Comparison of ENCODE assay signal across 12 mouse cellular contexts in the genomic region with DNA sequence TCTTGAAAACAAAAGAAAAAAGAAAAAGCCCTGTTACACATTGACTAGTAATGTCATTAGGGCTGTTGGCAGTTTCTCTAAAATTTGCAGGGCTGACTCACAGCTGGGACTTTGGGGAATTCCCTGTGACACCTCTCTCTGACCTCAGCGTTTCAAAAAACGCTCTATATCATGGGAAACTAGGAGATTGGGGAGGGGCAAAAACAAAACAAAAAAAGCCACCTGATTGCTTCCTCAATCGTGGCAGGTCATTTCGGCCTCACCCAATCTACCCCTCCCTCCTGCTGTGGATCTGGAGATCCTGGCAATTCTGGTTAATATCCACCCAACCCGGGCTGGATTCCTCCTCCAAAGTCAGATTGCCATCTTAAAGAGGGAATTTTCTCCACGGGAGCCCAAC. TPM values are rescaled to one million over a fixed set of nuclear protein-coding genes. Genes with fewer than 3 reads are reported as not detected.
DNase-seq lines count a peak whose midpoint lies in the region; ATAC-seq and TF ChIP-seq lines count a peak whose summit lies in the region.
"Had no signal": no experiment of that assay in that cellular context is flagged by ENCODE, and none has a peak within 500 bp of the region (broad histone marks: within the 10 kb centered on the region; RNA-seq: fewer than 3 reads in every experiment).

No protein-coding gene starts in this region.

- H3K36me3 ChIP-seq in kidney, embryonic 16.5 days (ENCODE audit: insufficient read depth, low read length): peaks cover 52% of the 10 kb centered on the region
- peaks cover 62% of the 10 kb centered on the region for H3K36me3 ChIP-seq in midbrain, embryonic 13.5 days

- H3K27me3 ChIP-seq in kidney, embryonic 16.5 days (ENCODE audit: insufficient read depth, low read length): no peaks in the 10 kb centered on the region
- no peaks in the 10 kb centered on the region for H3K27me3 ChIP-seq in midbrain, embryonic 13.5 days
- H3K27me3 ChIP-seq: hindbrain, embryonic 15.5 days had no signal

- TF ChIP-seq CTCF in bone marrow macrophage, adult 2 months (IDR thresholded peaks at IDR 0.05; ENCODE audit: low read depth, low read length): no peak

- DNase-seq in 3134 (ENCODE audit: extremely low read depth, insufficient read length, low spot score): peak; percentile 14
- peak; percentile 45 for DNase-seq in CD4-positive, CD25-positive, alpha-beta regulatory T cell, adult 2 months (ENCODE audit: low read depth, low spot score)
- no peak for DNase-seq in right cerebral cortex, postnatal 36 days (ENCODE audit: low spot score in 2 of 2)
- no peak for DNase-seq in left cerebral cortex, adult 18-20 months (ENCODE audit: low spot score in 2 of 2)
- DNase-seq: layer of hippocampus, postnatal 36 days; right cerebral cortex, postnatal 14 days; thymus, postnatal 4 days had no signal

- H3K9me3 ChIP-seq in kidney, embryonic 16.5 days (ENCODE audit: low read length): no peaks in the 10 kb centered on the region
- no peaks in the 10 kb centered on the region for H3K9me3 ChIP-seq in midbrain, embryonic 13.5 days
- H3K9me3 ChIP-seq: hindbrain, embryonic 15.5 days had no signal

- H3K4me1 ChIP-seq in bone marrow macrophage, adult 2 months (ENCODE audit: control insufficient read depth, insufficient read depth, low read length): peaks cover 11% of the 10 kb centered on the region
- H3K4me1 ChIP-seq in kidney, embryonic 16.5 days (ENCODE audit: insufficient read depth, low read length): no peaks in the 10 kb centered on the region
- H3K4me1 ChIP-seq in midbrain, embryonic 13.5 days (replicated peaks): no peaks in the 10 kb centered on the region
- H3K4me1 ChIP-seq: hindbrain, embryonic 15.5 days had no signal

- no peak overlapping the region for H3K4me3 ChIP-seq in bone marrow macrophage, adult 2 months (ENCODE audit: insufficient read depth, low read length)
- no peak overlapping the region for H3K4me3 ChIP-seq in kidney, embryonic 16.5 days (ENCODE audit: low read length)
- H3K4me3 ChIP-seq in midbrain, embryonic 13.5 days (replicated peaks): no peak overlapping the region
- H3K4me3 ChIP-seq: hindbrain, embryonic 15.5 days had no signal

- no peak overlapping the region for H3K4me2 ChIP-seq in kidney, embryonic 16.5 days (replicated peaks; ENCODE audit: low read depth, low read length)
- H3K4me2 ChIP-seq in midbrain, embryonic 13.5 days (replicated peaks): no peak overlapping the region
- H3K4me2 ChIP-seq: hindbrain, embryonic 15.5 days had no signal

- no peak for TF ChIP-seq POLR2A in bone marrow macrophage, adult 2 months (IDR thresholded peaks at IDR 0.05; ENCODE audit: borderline replicate concordance, low read depth, low read length)

- 0 out of 2 replicates have a peak overlapping the region, but pooled peaks have one; percentile 4 for H3K9ac ChIP-seq in kidney, embryonic 16.5 days (replicated peaks; ENCODE audit: low read length)
- H3K9ac ChIP-seq in midbrain, embryonic 13.5 days (replicated peaks): no peak overlapping the region
- H3K9ac ChIP-seq: hindbrain, embryonic 15.5 days had no signal

- no peak for ATAC-seq in kidney, embryonic 16.5 days (ENCODE audit: low FRiP score, low TSS enrichment)
- ATAC-seq in midbrain, embryonic 13.5 days: no peak

- WGBS in kidney, embryonic 16.5 days: 58% methylated on average over 6 of the region's 6 CpGs
- 87% methylated on average over 6 of the region's 6 CpGs for WGBS in midbrain, embryonic 13.5 days

- H3K27ac ChIP-seq in bone marrow macrophage, adult 2 months (ENCODE audit: insufficient read depth, low read depth, low read length): 0 out of 2 replicates have a peak overlapping the region, but pooled peaks have one; percentile 2
- peak overlapping the region; percentile 24; the same call in 1 of the 2 replicates for H3K27ac ChIP-seq in kidney, embryonic 16.5 days (ENCODE audit: low read length)
- H3K27ac ChIP-seq in midbrain, embryonic 13.5 days: no peak overlapping the region
- H3K27ac ChIP-seq: hindbrain, embryonic 15.5 days; macrophage had no signal

RNA-seq across cellular contexts. Expression of a gene that starts 55.1 kb away (rescaled TPM):
- polyA plus RNA-seq in bone marrow macrophage, adult 2 months (2012; ENCODE audit: insufficient read depth, insufficient read length, missing spikeins): 35.5 and 39.0 TPM in 2 replicates
- 26.4 and 29.5 TPM in 2 replicates for polyA plus RNA-seq in kidney, embryonic 16.5 days (2015; fragmentation: Nextera tagmentation; extraction: Ambion mirVana)
- total RNA-seq in left cerebral cortex, adult 18-20 months (2021): 100 to 1,000 TPM; 111 to 112 TPM
- 40.2 and 41.7 TPM in 2 replicates for polyA plus RNA-seq in midbrain, embryonic 13.5 days (2015; fragmentation: Nextera tagmentation; extraction: Ambion mirVana)

RNA-seq across cellular contexts. Expression of a gene that starts 59.3 kb away (rescaled TPM):
- polyA plus RNA-seq in bone marrow macrophage, adult 2 months (2012; ENCODE audit: insufficient read depth, insufficient read length, missing spikeins): 1.4 and 3.1 TPM in 2 replicates
- polyA plus RNA-seq in kidney, embryonic 16.5 days (2015; fragmentation: Nextera tagmentation; extraction: Ambion mirVana): 3.7 and 4.9 TPM in 2 replicates
- 1 to 10 TPM in 1 of 2 experiments, under 1 TPM in 1; 1.00 to 2.3 TPM for total RNA-seq in left cerebral cortex, adult 18-20 months (2021)
- 1.8 and 2.8 TPM in 2 replicates for polyA plus RNA-seq in midbrain, embryonic 13.5 days (2015; fragmentation: Nextera tagmentation; extraction: Ambion mirVana)

RNA-seq across cellular contexts. Expression of a gene that starts 59.4 kb away (rescaled TPM):
- 86.0 and 92.0 TPM in 2 replicates for polyA plus RNA-seq in bone marrow macrophage, adult 2 months (2012; ENCODE audit: insufficient read depth, insufficient read length, missing spikeins)
- polyA plus RNA-seq in kidney, embryonic 16.5 days (2015; fragmentation: Nextera tagmentation; extraction: Ambion mirVana): 153 TPM in 2 replicates
- 100 to 1,000 TPM; 147 to 157 TPM for total RNA-seq in left cerebral cortex, adult 18-20 months (2021)
- 98.6 and 104 TPM in 2 replicates for polyA plus RNA-seq in midbrain, embryonic 13.5 days (2015; fragmentation: Nextera tagmentation; extraction: Ambion mirVana)

Comparison
In these comparisons a context has a peak if more than half of its experiments do, and no peak if none do; other contexts are left out.
1. DNase-seq: peak in 3134 (single experiment) and CD4-positive, CD25-positive, alpha-beta regulatory T cell, adult 2 months (single experiment); none in right cerebral cortex, postnatal 36 days (0 of 2) and left cerebral cortex, adult 18-20 months (0 of 2).